Mouse (Mus musculus) lung, embryonic 16.5 days (tissue): ENCODE measurements around the gene Slc10a7. TPM values are rescaled to one million over a fixed set of nuclear protein-coding genes. Genes with fewer than 3 reads are reported as not detected.
"Not testable (repeated sequence)": the region's sequence is repeated elsewhere in the genome, so short reads cannot be mapped to it uniquely, and the experiment has no call there.

ENCODE experiments used
- ATAC-seq: fragments of 200-750 bp; cut with Nextera tagmentation; 2 replicates; pipeline ENCODE4 v1.8.0; 2017; ENCODE audit warnings: low read depth, mild to moderate bottlenecking, moderate library complexity
- H3K27ac ChIP-seq: fragments of 300-500 bp; sonication (generic); 2 replicates; pipeline ENCODE4 v1.5.1; 2014; ENCODE audit warnings: mild to moderate bottlenecking, control low read depth, low read length
- H3K27me3 ChIP-seq: fragments of 300-500 bp; sonication (generic); 2 replicates; pipeline ENCODE4 v1.6.1; 2014; ENCODE audit warnings: low read depth, low read length, mixed read lengths; ENCODE audit not compliant: control insufficient read depth, insufficient read depth
- H3K36me3 ChIP-seq: fragments of 300-500 bp; sonication (generic); 2 replicates; pipeline ENCODE4 v1.6.1; 2014; ENCODE audit warnings: low read length; ENCODE audit not compliant: control insufficient read depth, insufficient read depth
- H3K4me1 ChIP-seq: fragments of 300-500 bp; sonication (generic); replicated peaks from 2 replicates; pipeline ENCODE4 v1.6.1; 2014; ENCODE audit warnings: low read length, mixed read lengths; ENCODE audit not compliant: control insufficient read depth, insufficient read depth
- H3K4me2 ChIP-seq: fragments of 300-500 bp; sonication (generic); 2 replicates; pipeline ENCODE4 v1.6.1; 2014; ENCODE audit warnings: low read depth, low read length, control low read depth
- H3K4me3 ChIP-seq: fragments of 300-500 bp; sonication (generic); 2 replicates; pipeline ENCODE4 v1.5.1; 2014; ENCODE audit warnings: mild to moderate bottlenecking, low read length, control low read depth
- H3K9ac ChIP-seq: fragments of 300-500 bp; sonication (generic); 2 replicates; pipeline ENCODE4 v1.6.1; 2014; ENCODE audit warnings: low read length, control low read depth
- H3K9me3 ChIP-seq: fragments of 300-500 bp; sonication (generic); 2 replicates; pipeline ENCODE4 v1.6.1; 2016; ENCODE audit warnings: low read length; ENCODE audit not compliant: control insufficient read depth
- WGBS: fragments of 180-500 bp; shearing (Covaris S2); extraction: QIAGEN DNeasy Blood & Tissue Kit; methylation state at CpG from one replicate; pipeline ENCODE4 v1.1.7; 2014; 5-methylcytosine and 5-hydroxymethylcytosine counted together
- polyA plus RNA-seq: library from polyadenylated mRNA; unstranded; fragments of >200 nt; fragmentation: Nextera tagmentation; extraction: Ambion mirVana; gene quantifications from 2 replicates; pipeline ENCODE4 v1.2.1, GENCODE M21; 2015

The Slc10a7 gene
- polyA plus RNA-seq, 1 experiment from 2014 or later = 21.6 TPM

GRCm38 (mm10) chr8:78705980-78706379, 196.8 kb downstream of the Slc10a7 start:
- no peak overlapping the region for H3K27ac ChIP-seq
- peaks cover 11% of the 10 kb centered on the region for H3K36me3 ChIP-seq
- no peak overlapping the region for H3K4me3 ChIP-seq
- 18% methylated on average over 9 of the region's 9 CpGs for WGBS
- H3K27me3 ChIP-seq = no peaks in the 10 kb centered on the region
- no peak overlapping the region for H3K4me2 ChIP-seq
- no peaks in the 10 kb centered on the region for H3K4me1 ChIP-seq
- no peak overlapping the region for H3K9ac ChIP-seq
- no peaks in the 10 kb centered on the region for H3K9me3 ChIP-seq
- no peak for ATAC-seq

GRCm38 (mm10) chr8:78709948-78710644, 200.9 kb downstream of the Slc10a7 start:
- Histone ChIP-seq H3K27me3 (no peaks in the 10 kb centered on the region), H3K4me3 (no peak overlapping the region), H3K9me3 (no peaks in the 10 kb centered on the region), H3K4me1 (0 out of 2 replicates have a peak, but pooled peaks cover 2% of the 10 kb centered on the region), H3K4me2 (no peak overlapping the region), H3K9ac (no peak overlapping the region), H3K27ac (no peak overlapping the region), H3K36me3 (no peaks in the 10 kb centered on the region)
- 65% methylated on average over 11 of the region's 11 CpGs for WGBS
- ATAC-seq = no peak

DNA sequence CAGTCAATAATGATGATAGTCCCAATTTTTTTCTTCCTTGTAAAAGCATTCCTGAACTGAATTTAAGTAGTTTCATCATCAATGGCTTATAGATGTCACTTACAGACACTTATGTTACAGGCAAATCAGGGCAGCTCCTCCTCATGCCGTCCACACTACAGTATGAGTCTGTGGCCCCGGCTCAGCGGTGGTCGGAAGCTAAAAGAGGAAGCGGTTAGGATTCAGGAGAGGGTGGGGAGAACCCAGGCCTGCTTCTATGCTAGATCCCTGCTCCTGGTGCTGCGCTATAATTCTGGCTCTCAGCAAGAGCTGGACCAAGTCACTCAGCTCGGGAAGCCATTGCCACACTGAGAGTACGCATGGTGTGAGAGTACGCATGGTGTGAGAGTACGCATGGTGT, 201.8 kb downstream of the Slc10a7 start:
- H3K36me3 ChIP-seq = no peaks in the 10 kb centered on the region
- no peaks in the 10 kb centered on the region for H3K27me3 ChIP-seq
- H3K9ac ChIP-seq = no peak overlapping the region
- H3K4me1 ChIP-seq = 0 out of 2 replicates have a peak, but pooled peaks cover 2% of the 10 kb centered on the region
- H3K4me3 ChIP-seq = no peak overlapping the region
- H3K9me3 ChIP-seq = no peaks in the 10 kb centered on the region
- H3K27ac ChIP-seq = no peak overlapping the region
- ATAC-seq = no peak
- no peak overlapping the region for H3K4me2 ChIP-seq
- WGBS = 89% methylated on average over 10 of the region's 10 CpGs

DNA sequence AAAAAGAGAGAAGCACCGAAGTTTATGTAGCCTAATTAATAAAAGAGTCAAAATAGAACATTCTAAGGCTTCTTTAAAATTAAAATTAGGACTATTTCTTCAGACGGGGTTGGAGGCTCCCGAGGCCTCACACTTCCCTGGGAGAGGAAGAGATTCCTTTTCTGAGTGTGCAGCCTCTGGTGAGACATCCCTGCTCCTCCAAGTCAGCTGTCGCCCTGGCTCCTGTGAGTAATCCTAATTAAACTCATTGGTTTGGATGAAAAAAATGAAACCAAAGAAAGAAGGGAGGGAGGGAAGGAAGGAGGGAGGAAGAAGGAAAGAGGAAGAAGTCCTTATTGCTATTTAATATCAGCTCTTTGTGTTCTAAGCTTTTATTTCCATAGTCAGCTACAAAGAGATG, 205.7 kb downstream of the Slc10a7 start:
- WGBS = 67% methylated on average over 4 of the region's 4 CpGs
- peaks cover 4% of the 10 kb centered on the region; the same call in 1 of the 2 replicates for H3K36me3 ChIP-seq
- H3K4me2 ChIP-seq = no peak overlapping the region
- ATAC-seq = no peak
- H3K27me3 ChIP-seq = no peaks in the 10 kb centered on the region
- no peak overlapping the region for H3K4me3 ChIP-seq
- no peaks in the 10 kb centered on the region for H3K9me3 ChIP-seq
- H3K9ac ChIP-seq = no peak overlapping the region
- H3K27ac ChIP-seq = no peak overlapping the region
- H3K4me1 ChIP-seq = peaks cover 6% of the 10 kb centered on the region

DNA sequence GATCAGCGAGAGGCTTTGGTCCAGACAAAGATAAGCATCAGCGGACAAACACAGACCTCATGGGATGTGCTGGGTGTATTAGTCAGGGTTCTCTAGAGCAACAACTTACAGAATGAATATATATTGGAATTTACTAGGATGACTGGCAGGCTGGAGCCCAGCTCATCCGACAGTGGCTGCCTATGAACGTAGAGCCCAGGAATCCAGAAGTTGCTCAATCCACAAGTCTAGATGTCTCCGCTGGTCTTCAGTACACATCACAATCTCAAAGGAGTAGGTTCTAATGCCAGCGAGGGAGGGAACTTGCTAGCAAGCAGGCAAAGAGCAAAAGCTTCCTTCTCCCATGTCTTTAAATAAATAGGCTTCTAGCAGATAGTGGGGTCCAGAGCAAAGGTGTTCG, 207.4 kb downstream of the Slc10a7 start:
- no peak for ATAC-seq
- H3K9me3 ChIP-seq = no peaks in the 10 kb centered on the region
- no peak overlapping the region for H3K27ac ChIP-seq
- H3K4me2 ChIP-seq = no peak overlapping the region
- H3K4me1 ChIP-seq = peaks cover 10% of the 10 kb centered on the region
- WGBS = 81% methylated on average over 7 of the region's 7 CpGs
- H3K4me3 ChIP-seq = no peak overlapping the region
- no peaks in the 10 kb centered on the region for H3K27me3 ChIP-seq
- no peak overlapping the region for H3K9ac ChIP-seq
- H3K36me3 ChIP-seq = peaks cover 4% of the 10 kb centered on the region; the same call in 1 of the 2 replicates

DNA sequence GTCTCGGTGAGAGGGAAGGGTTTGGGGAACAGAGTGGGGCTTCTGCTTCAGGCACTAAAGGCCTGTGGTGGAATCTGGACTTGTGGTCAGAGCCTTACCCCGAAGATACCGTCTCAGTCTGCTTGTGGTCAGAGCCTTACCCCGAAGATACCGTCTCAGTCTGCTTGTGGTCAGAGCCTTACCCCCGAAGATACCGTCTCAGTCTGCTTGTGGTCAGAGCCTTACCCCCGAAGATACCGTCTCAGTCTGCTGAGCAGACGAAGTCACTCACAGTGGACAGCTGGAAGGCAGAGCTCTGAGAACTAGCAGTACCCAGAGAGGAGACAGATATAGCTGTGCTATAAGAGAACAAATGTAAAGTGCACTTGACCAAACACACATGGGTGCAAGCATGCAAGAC, 208.0 kb downstream of the Slc10a7 start:
- H3K4me2 ChIP-seq, ATAC-seq: not testable (repeated sequence)
- 85% methylated on average over 10 of the region's 10 CpGs for WGBS

DNA sequence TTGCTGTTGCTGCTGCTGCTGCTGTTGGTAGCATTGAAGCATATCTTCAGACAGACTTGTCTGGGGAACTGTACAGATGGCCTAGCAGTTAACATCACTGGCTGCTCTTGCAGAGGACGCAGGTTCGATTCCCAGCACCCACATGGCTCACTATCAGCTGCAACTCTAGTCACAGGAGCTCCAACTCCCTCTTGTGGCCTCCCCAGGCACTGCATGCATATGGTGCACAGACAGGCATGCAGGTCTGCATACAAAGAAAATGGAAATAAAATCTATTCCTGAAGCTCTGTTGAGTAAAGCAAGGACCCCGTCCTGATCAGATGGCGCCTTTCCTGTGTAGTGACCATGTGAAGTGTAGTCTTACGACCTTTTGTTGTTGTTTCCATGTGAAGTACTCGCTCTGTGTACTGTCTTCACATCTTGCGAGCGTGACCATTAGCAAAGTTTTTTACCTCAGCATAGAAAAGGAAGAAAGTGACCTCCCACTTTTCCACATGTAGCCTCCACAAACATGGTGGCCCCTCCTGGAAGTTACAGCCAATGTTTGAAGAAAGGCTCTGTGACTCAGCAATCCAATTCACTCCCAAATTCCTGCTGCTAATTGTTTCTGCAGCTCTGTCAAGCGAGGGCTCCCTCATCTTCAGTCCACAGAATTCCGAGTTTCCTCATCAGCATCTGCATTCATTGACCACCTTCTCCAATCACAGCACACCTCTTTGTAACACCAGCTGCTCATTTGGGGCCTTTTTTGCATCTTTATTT, 210.3 kb downstream of the Slc10a7 start:
- H3K9ac ChIP-seq = no peak overlapping the region
- H3K27ac ChIP-seq = peak overlapping the region; percentile 15; the same call in 1 of the 2 replicates

More for the DNA sequence above, 208.0 kb downstream of the Slc10a7 start:
- H3K4me3 ChIP-seq, H3K9me3 ChIP-seq, H3K9ac ChIP-seq, H3K27me3 ChIP-seq, H3K27ac ChIP-seq, H3K36me3 ChIP-seq: not testable (repeated sequence)
- peaks cover 10% of the 10 kb centered on the region for H3K4me1 ChIP-seq

DNA sequence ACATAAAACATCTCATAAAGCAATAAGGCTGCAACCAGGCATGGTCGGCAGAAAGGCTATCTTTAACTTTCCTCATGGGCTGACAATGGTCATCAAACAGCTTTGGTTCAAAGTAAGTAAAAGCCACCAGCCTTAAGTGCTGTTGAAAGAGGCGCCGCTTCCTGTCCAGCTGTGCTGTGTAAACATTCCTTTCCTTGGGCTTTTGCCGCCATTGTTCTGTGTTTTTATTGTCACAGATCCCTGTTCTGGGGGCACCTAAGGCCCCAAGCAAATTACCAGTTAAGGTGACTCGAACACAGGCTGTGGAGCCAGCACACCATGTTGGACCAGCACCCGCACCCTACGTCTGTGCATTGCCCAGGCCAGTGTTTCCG, 210.9 kb downstream of the Slc10a7 start:
- peak; percentile 75 for ATAC-seq
- H3K9me3 ChIP-seq = no peaks in the 10 kb centered on the region
- peak overlapping the region; percentile 15 for H3K27ac ChIP-seq
- no peaks in the 10 kb centered on the region for H3K27me3 ChIP-seq
- no peak overlapping the region for H3K4me3 ChIP-seq
- peaks cover 4% of the 10 kb centered on the region; the same call in 1 of the 2 replicates for H3K36me3 ChIP-seq
- no peak overlapping the region for H3K9ac ChIP-seq
- whole genome bisulfite sequencing = 35% methylated on average over 8 of the region's 8 CpGs
- H3K4me2 ChIP-seq = no peak overlapping the region
- peaks cover 8% of the 10 kb centered on the region for H3K4me1 ChIP-seq

More for the DNA sequence above, 210.3 kb downstream of the Slc10a7 start:
- no peak for ATAC-seq
- 67% methylated on average over 10 of the region's 10 CpGs for WGBS
- H3K27me3 ChIP-seq = no peaks in the 10 kb centered on the region
- H3K9me3 ChIP-seq = no peaks in the 10 kb centered on the region
- no peak overlapping the region for H3K4me3 ChIP-seq
- H3K36me3 ChIP-seq = peaks cover 4% of the 10 kb centered on the region; the same call in 1 of the 2 replicates
- no peak overlapping the region for H3K4me2 ChIP-seq
- H3K4me1 ChIP-seq = peaks cover 8% of the 10 kb centered on the region

- ATAC-seq = no peak
Measured at GRCm38 (mm10) chr8:78721576-78721975, 212.4 kb downstream of the Slc10a7 start.

More at GRCm38 (mm10) chr8:78721576-78721975, 212.4 kb downstream of the Slc10a7 start:
- H3K4me1 ChIP-seq = peaks cover 8% of the 10 kb centered on the region
- no peak overlapping the region for H3K27ac ChIP-seq
- WGBS = 78% methylated on average over 5 of the region's 5 CpGs
- H3K4me3 ChIP-seq = no peak overlapping the region
- no peaks in the 10 kb centered on the region for H3K27me3 ChIP-seq
- peaks cover 4% of the 10 kb centered on the region; the same call in 1 of the 2 replicates for H3K36me3 ChIP-seq
- H3K4me2 ChIP-seq = no peak overlapping the region
- H3K9ac ChIP-seq = no peak overlapping the region
- no peaks in the 10 kb centered on the region for H3K9me3 ChIP-seq
